Mouse (Mus musculus) liver, adult 2 months (tissue): Measurements from ENCODE around the gene Fgfr2. TPM values are rescaled to one million over a fixed set of nuclear protein-coding genes. Genes with fewer than 3 reads are reported as not detected.
"Not testable (repeated sequence)": the region's sequence is repeated elsewhere in the genome, so short reads cannot be mapped to it uniquely, and the experiment has no call there.

Experiments
- DNase-seq: peaks from one replicate; pipeline ENCODE4 v3.0.0-alpha.2; 2011; ENCODE audit warnings: low read depth, low spot score; ENCODE audit errors: extremely low read depth
- H3K27ac ChIP-seq: fragments of 200-500 bp; replicated peaks from 2 replicates; pipeline ENCODE4 v1.5.1; 2012; ENCODE audit warnings: low read depth, mild to moderate bottlenecking, control low read depth, inconsistent platforms, low read length; ENCODE audit not compliant: insufficient read depth
- H3K27me3 ChIP-seq: fragments of 200-500 bp; 2 replicates; pipeline ENCODE4 v1.6.1; 2012; ENCODE audit warnings: mild to moderate bottlenecking, moderate library complexity, low read length, inconsistent platforms; ENCODE audit not compliant: control insufficient read depth, insufficient read depth
- H3K36me3 ChIP-seq: fragments of 200-500 bp; 2 replicates; pipeline ENCODE4 v1.6.1; 2012; ENCODE audit warnings: low read length, inconsistent platforms; ENCODE audit not compliant: control insufficient read depth, insufficient read depth
- H3K4me1 ChIP-seq: fragments of 200-500 bp; 2 replicates; pipeline ENCODE4 v1.6.1; 2011; ENCODE audit warnings: low read length; ENCODE audit not compliant: control insufficient read depth, insufficient read depth
- H3K4me3 ChIP-seq: fragments of 200-500 bp; 2 replicates; pipeline ENCODE4 v1.5.1; 2011; ENCODE audit warnings: low read depth, mild to moderate bottlenecking, control low read depth, low read length, moderate library complexity; ENCODE audit not compliant: insufficient read depth
- H3K79me2 ChIP-seq: fragments of 200-500 bp; 2 replicates; pipeline ENCODE4 v1.6.1; 2012; ENCODE audit warnings: inconsistent platforms, mild to moderate bottlenecking, low read length, moderate library complexity; ENCODE audit not compliant: control insufficient read depth, insufficient read depth
- H3K9ac ChIP-seq: fragments of 200-500 bp; 2 replicates; pipeline ENCODE4 v1.6.1; 2012; ENCODE audit warnings: low read depth, mild to moderate bottlenecking, control low read depth, inconsistent platforms, low read length
- CTCF ChIP-seq: fragments of 200-500 bp; IDR thresholded peaks from 2 replicates; pipeline ENCODE4 v1.5.1; 2011; ENCODE audit warnings: low read depth, low read length, control low read depth
- POLR2A ChIP-seq: fragments of 200-500 bp; IDR thresholded peaks from 2 replicates; pipeline ENCODE4 v1.6.1; 2011; ENCODE audit warnings: low read length, control low read depth; ENCODE audit not compliant: insufficient read depth; ENCODE audit errors: extremely low read depth
- WGBS: fragments of 180-500 bp; shearing (Covaris S2); methylation state at CpG from one replicate; pipeline ENCODE4 v1.1.7; 2018; 5-methylcytosine and 5-hydroxymethylcytosine counted together
- polyA plus RNA-seq: library from polyadenylated mRNA; depleted of rRNA; stranded (reverse); fragments of >200 nt; gene quantifications from 2 replicates; pipeline ENCODE4 v1.2.3, GENCODE M21; 2012
- total RNA-seq: library from RNA; depleted of rRNA; stranded (reverse); fragments of >200 nt; gene quantifications from 2 replicates; pipeline ENCODE4 v1.2.3, GENCODE M21; 2014

The Fgfr2 gene
- total and polyA plus RNA-seq, 2 experiments = 16.7 to 35.2 TPM

- no peak for TF ChIP-seq POLR2A
- no peak for TF ChIP-seq CTCF
- WGBS = 92% methylated on average over 2 of the region's 2 CpGs
- Histone ChIP-seq H3K9ac (no peak overlapping the region), H3K36me3 (no peaks in the 10 kb centered on the region; the same call in 1 of the 2 replicates), H3K27me3 (no peaks in the 10 kb centered on the region), H3K79me2 (no peaks in the 10 kb centered on the region), H3K4me1 (no peaks in the 10 kb centered on the region), H3K27ac (no peak overlapping the region), H3K4me3 (no peak overlapping the region)
- no peak for DNase-seq
Measured at GRCm38 (mm10) chr7:130403346-130403745, 2719.8 kb downstream of the Fgfr2 start.

- H3K79me2 ChIP-seq = no peaks in the 10 kb centered on the region
- no peak overlapping the region for H3K9ac ChIP-seq
- H3K36me3 ChIP-seq = peaks cover 20% of the 10 kb centered on the region
- no peaks in the 10 kb centered on the region for H3K27me3 ChIP-seq
- H3K4me1 ChIP-seq = no peaks in the 10 kb centered on the region
- DNase-seq = no peak
- no peak for TF ChIP-seq POLR2A
- TF ChIP-seq CTCF = no peak
- no peak overlapping the region for H3K4me3 ChIP-seq
- H3K27ac ChIP-seq = no peak overlapping the region
- WGBS = 93% methylated on average over 2 of the region's 2 CpGs
Measured at GRCm38 (mm10) chr7:130394697-130395096, 2728.5 kb downstream of the Fgfr2 start.

GRCm38 (mm10) chr7:130390060-130390459 is 2733.1 kb downstream of the Fgfr2 start:
- DNase-seq, H3K4me1 ChIP-seq, H3K27ac ChIP-seq, H3K79me2 ChIP-seq, H3K9ac ChIP-seq, H3K4me3 ChIP-seq, H3K27me3 ChIP-seq: not testable (repeated sequence)
- H3K36me3 ChIP-seq = peaks cover 18% of the 10 kb centered on the region
- WGBS = 100% methylated on average over 1 of the region's 1 CpGs

GRCm38 (mm10) chr7:130386308-130386707 is 2736.8 kb downstream of the Fgfr2 start:
- no peaks in the 10 kb centered on the region; the same call in 1 of the 2 replicates for H3K36me3 ChIP-seq
- H3K79me2 ChIP-seq = no peaks in the 10 kb centered on the region
- H3K27me3 ChIP-seq = no peaks in the 10 kb centered on the region
- DNase-seq = no peak
- H3K9ac ChIP-seq = no peak overlapping the region
- H3K27ac ChIP-seq = no peak overlapping the region
- no peak overlapping the region for H3K4me3 ChIP-seq
- 82% methylated on average over 3 of the region's 3 CpGs for WGBS
- TF ChIP-seq POLR2A = no peak
- TF ChIP-seq CTCF = no peak
- no peaks in the 10 kb centered on the region for H3K4me1 ChIP-seq

GRCm38 (mm10) chr7:130385732-130386294 is 2737.3 kb downstream of the Fgfr2 start:
- Histone ChIP-seq H3K9ac (no peak overlapping the region), H3K4me1 (no peaks in the 10 kb centered on the region), H3K27me3 (no peaks in the 10 kb centered on the region), H3K27ac (no peak overlapping the region), H3K36me3 (no peaks in the 10 kb centered on the region), H3K79me2 (no peaks in the 10 kb centered on the region), H3K4me3 (no peak overlapping the region)
- DNase-seq = no peak
- WGBS = 92% methylated on average over 8 of the region's 8 CpGs
- TF ChIP-seq CTCF = no peak
- TF ChIP-seq POLR2A = no peak

- H3K27me3 ChIP-seq = no peaks in the 10 kb centered on the region
- no peak overlapping the region for H3K4me3 ChIP-seq
- WGBS = 97% methylated on average over 13 of the region's 13 CpGs
- no peaks in the 10 kb centered on the region for H3K79me2 ChIP-seq
- no peak overlapping the region for H3K9ac ChIP-seq
- H3K4me1 ChIP-seq = no peaks in the 10 kb centered on the region
- no peaks in the 10 kb centered on the region for H3K36me3 ChIP-seq
- H3K27ac ChIP-seq = no peak overlapping the region
- no peak for TF ChIP-seq POLR2A
- no peak for TF ChIP-seq CTCF
- no peak for DNase-seq
Measured at GRCm38 (mm10) chr7:130382126-130382525, 2741.0 kb downstream of the Fgfr2 start.
